Mouse (Mus musculus) ES-E14 (cell line): ENCODE measurements around the gene Tra2a.

Source experiments
- HCFC1 ChIP-seq: IDR thresholded peaks from 2 replicates; pipeline ENCODE4 v1.6.1; 2012; ENCODE audit warnings: low read length, inconsistent platforms, borderline replicate concordance; ENCODE audit not compliant: insufficient read depth
- MAFK ChIP-seq: IDR thresholded peaks from 2 replicates; pipeline ENCODE4 v1.6.1; 2014; ENCODE audit warnings: mild to moderate bottlenecking, low read depth, low read length, inconsistent platforms; ENCODE audit not compliant: insufficient read depth
- ZNF384 ChIP-seq: IDR thresholded peaks from 2 replicates; pipeline ENCODE4 v1.6.1; 2012; ENCODE audit warnings: low read depth, low read length, inconsistent platforms

DNA sequence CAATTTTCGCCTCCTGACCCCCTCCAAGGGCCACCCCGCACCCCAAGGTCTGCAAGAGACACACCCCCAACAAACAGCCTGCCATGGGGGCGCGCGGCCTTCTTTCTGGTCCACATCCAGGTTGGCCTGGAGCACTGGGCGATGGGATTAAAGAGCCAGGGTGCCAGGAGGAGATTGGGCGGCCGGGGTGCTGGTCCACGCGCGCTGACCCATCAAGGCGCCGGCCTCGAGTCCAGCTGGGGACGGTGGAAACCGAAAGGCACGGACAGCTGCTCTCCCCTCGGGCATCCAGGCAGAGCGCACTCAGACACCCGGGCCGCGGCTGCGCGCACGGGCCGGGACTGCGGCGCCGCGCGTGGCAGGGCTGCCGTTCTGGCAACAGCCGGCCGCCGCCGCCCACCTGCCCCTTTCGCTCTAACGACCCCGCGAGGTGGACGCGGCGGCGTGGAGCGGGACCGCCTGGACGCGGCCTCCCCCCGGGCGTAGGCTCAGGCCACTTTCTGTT lies 50.2 kb downstream of the Tra2a start:
- TF ChIP-seq HCFC1 (no peak), ZNF384 (no peak), MAFK (no peak)
